Mouse (Mus musculus): ENCODE results near the gene Usp25.

Usp25 gene

GRCm38 (mm10) chr16:77013427-77014320 lies at the start of gene Usp25:
Gene Usp25 (plus strand): TSS chr16:77013706.
- ATAC-seq (ENCODE audit: insufficient number of reproducible peaks, low FRiP score, low TSS enrichment): peak; percentile 83

GRCm38 (mm10) chr16:76967593-76968275 lies 45.8 kb upstream of the Usp25 start:
- no peak for ATAC-seq (ENCODE audit: insufficient number of reproducible peaks, low FRiP score, low TSS enrichment)

GRCm38 (mm10) chr16:76971211-76971610 lies 42.3 kb upstream of the Usp25 start:
- no peak for ATAC-seq (ENCODE audit: insufficient number of reproducible peaks, low FRiP score, low TSS enrichment)

- no peak for ATAC-seq (ENCODE audit: insufficient number of reproducible peaks, low FRiP score, low TSS enrichment)
Measured at GRCm38 (mm10) chr16:76976787-76977430, 36.6 kb upstream of the Usp25 start.

- no peak for ATAC-seq (ENCODE audit: insufficient number of reproducible peaks, low FRiP score, low TSS enrichment)
Measured at GRCm38 (mm10) chr16:76983696-76984095, 29.8 kb upstream of the Usp25 start.

GRCm38 (mm10) chr16:76987711-76988110 lies 25.8 kb upstream of the Usp25 start:
- no peak for ATAC-seq (ENCODE audit: insufficient number of reproducible peaks, low FRiP score, low TSS enrichment)

GRCm38 (mm10) chr16:77003900-77004299 lies 9.6 kb upstream of the Usp25 start:
- no peak for ATAC-seq (ENCODE audit: insufficient number of reproducible peaks, low FRiP score, low TSS enrichment)

- ATAC-seq (ENCODE audit: insufficient number of reproducible peaks, low FRiP score, low TSS enrichment): no peak
Measured at GRCm38 (mm10) chr16:77009173-77009572, 4.3 kb upstream of the Usp25 start.

- no peak for ATAC-seq (ENCODE audit: insufficient number of reproducible peaks, low FRiP score, low TSS enrichment)
Measured at GRCm38 (mm10) chr16:77014321-77015211, 1.1 kb downstream of the Usp25 start.

GRCm38 (mm10) chr16:77015380-77016346 lies 2.2 kb downstream of the Usp25 start:
- ATAC-seq (ENCODE audit: insufficient number of reproducible peaks, low FRiP score, low TSS enrichment): no peak

GRCm38 (mm10) chr16:77017931-77018330 lies 4.4 kb downstream of the Usp25 start:
- ATAC-seq (ENCODE audit: insufficient number of reproducible peaks, low FRiP score, low TSS enrichment): no peak

GRCm38 (mm10) chr16:77020190-77020589 lies 6.7 kb downstream of the Usp25 start:
- ATAC-seq (ENCODE audit: insufficient number of reproducible peaks, low FRiP score, low TSS enrichment): peak; percentile 62; the same call in 1 of the 2 replicates

- ATAC-seq (ENCODE audit: insufficient number of reproducible peaks, low FRiP score, low TSS enrichment): no peak
Measured at GRCm38 (mm10) chr16:77023627-77024379, 10.3 kb downstream of the Usp25 start.

- ATAC-seq (ENCODE audit: insufficient number of reproducible peaks, low FRiP score, low TSS enrichment): no peak
Measured at GRCm38 (mm10) chr16:77026099-77026498, 12.6 kb downstream of the Usp25 start.

GRCm38 (mm10) chr16:77026933-77027332 lies 13.4 kb downstream of the Usp25 start:
- no peak for ATAC-seq (ENCODE audit: insufficient number of reproducible peaks, low FRiP score, low TSS enrichment)

GRCm38 (mm10) chr16:77027976-77028686 lies 14.6 kb downstream of the Usp25 start:
- peak; percentile 38 for ATAC-seq (ENCODE audit: insufficient number of reproducible peaks, low FRiP score, low TSS enrichment)

- ATAC-seq (ENCODE audit: insufficient number of reproducible peaks, low FRiP score, low TSS enrichment): peak; percentile 74
Measured at GRCm38 (mm10) chr16:77028687-77029417, 15.3 kb downstream of the Usp25 start.
